Mouse (Mus musculus): Measurements from ENCODE around the gene Hesx1. TPM values are rescaled to one million over a fixed set of nuclear protein-coding genes. Genes with fewer than 3 reads are reported as not detected.

Gene Hesx1
- total and polyA plus RNA-seq, 3 experiments = not detected

DNA sequence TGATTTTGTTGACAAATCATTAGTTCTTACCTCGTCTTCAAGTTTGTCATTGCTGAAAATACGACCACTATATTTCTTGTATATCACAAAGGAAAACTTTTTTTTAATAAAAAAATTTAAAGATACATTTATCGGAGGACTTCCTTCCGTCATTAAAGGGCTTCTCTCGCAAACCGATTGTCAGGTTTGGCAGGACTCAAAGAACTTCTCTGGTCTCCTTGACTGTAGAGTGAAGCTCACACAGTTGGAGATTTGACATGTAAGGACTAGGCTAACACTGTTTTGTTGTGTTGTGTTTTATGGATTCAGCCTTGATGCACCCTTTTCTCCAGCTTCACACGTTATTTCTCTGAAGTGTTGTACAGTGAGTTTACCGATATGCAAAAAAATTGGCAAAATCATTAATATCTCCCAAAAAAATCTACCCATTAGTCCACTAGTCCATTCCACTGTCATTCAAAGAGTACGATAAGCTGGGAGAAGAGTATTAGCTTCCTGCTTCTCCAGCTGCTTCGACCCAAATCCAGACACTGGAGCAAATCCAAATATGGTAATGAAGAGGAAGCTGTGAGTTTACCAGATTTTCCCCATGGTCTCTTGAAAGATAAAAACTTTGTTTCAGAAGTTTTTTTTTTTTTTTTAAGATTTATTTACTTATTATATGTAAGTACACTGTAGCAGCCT, 23.0 kb upstream of the Hesx1 start, which contains the start of gene Appl1:
TSS of gene Appl1 (minus strand) at position 127 of the 684 bp plus-strand sequence.
- TF ChIP-seq GATA1 (IDR thresholded peaks at IDR 0.05; ENCODE audit: borderline replicate concordance, low read length) = no peak
- TF ChIP-seq TAL1 (conservative IDR thresholded peaks at IDR 0.05; ENCODE audit: low read depth, low read length) = no peak
- no peak for TF ChIP-seq CTCF (IDR thresholded peaks at IDR 0.05; ENCODE audit: low read depth, low read length)
- TF ChIP-seq GATA2 (IDR thresholded peaks at IDR 0.05; ENCODE audit: borderline replicate concordance, low read depth, low read length) = no peak
- TF ChIP-seq POLR2AphosphoS5 (IDR thresholded peaks at IDR 0.05; ENCODE audit: insufficient replicate concordance, low read depth, low read length) = no peak
- no peak for ATAC-seq (ENCODE audit: extremely low read depth, insufficient number of reproducible peaks, low FRiP score, poor library complexity, severe bottlenecking)
- no peak for DNase-seq (ENCODE audit: low spot score)

DNA sequence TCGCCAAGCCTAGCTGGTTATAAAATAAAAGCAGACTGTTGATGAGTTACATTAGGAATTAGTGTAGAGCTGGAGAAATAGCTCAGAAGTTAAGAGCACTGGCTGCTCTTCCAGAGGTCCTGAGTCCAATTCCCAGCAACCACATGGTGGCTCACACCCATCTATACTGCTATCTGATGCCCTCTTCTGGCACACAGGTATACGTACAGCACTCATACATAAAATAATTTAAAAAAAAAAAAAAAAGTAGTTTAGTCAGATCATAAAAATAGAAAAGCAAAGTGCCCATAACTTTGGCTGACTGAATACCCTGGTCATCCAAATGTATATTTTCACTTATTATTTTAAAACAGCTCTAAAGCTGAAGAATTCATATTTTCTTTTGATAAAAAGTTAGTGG, 21.1 kb upstream of the Hesx1 start:
- TF ChIP-seq GATA1 (IDR thresholded peaks at IDR 0.05; ENCODE audit: borderline replicate concordance, low read length) (no peak), TAL1 (conservative IDR thresholded peaks at IDR 0.05; ENCODE audit: low read depth, low read length) (no peak), GATA2 (IDR thresholded peaks at IDR 0.05; ENCODE audit: borderline replicate concordance, low read depth, low read length) (no peak), CTCF (IDR thresholded peaks at IDR 0.05; ENCODE audit: low read depth, low read length) (no peak), POLR2AphosphoS5 (IDR thresholded peaks at IDR 0.05; ENCODE audit: insufficient replicate concordance, low read depth, low read length) (no peak)
- no peak for DNase-seq (ENCODE audit: low spot score)
- ATAC-seq (ENCODE audit: extremely low read depth, insufficient number of reproducible peaks, low FRiP score, poor library complexity, severe bottlenecking) = no peak
- Histone ChIP-seq H3K4me1 (ENCODE audit: insufficient read depth, low read depth, low read length) (peaks cover 19% of the 10 kb centered on the region), H3K4me3 (ENCODE audit: low read depth, low read length) (no peak overlapping the region), H3K36me3 (replicated peaks) (no peaks in the 10 kb centered on the region), H3K27me3 (ENCODE audit: insufficient read depth, low read length) (peaks cover 28% of the 10 kb centered on the region), H3K9me3 (replicated peaks) (no peaks in the 10 kb centered on the region)

More for the DNA sequence above, 23.0 kb upstream of the Hesx1 start, which contains the start of gene Appl1:
- H3K4me3 ChIP-seq (ENCODE audit: low read depth, low read length) = peak within 1 kb of the TSS; percentile 87
- H3K27me3 ChIP-seq (ENCODE audit: insufficient read depth, low read length) = peaks cover 32% of the 10 kb centered on the region
- peaks cover 22% of the 10 kb centered on the region for H3K4me1 ChIP-seq (ENCODE audit: insufficient read depth, low read depth, low read length)
- no peaks in the 10 kb centered on the region for H3K9me3 ChIP-seq (replicated peaks)
- H3K36me3 ChIP-seq (replicated peaks) = no peaks in the 10 kb centered on the region

DNA sequence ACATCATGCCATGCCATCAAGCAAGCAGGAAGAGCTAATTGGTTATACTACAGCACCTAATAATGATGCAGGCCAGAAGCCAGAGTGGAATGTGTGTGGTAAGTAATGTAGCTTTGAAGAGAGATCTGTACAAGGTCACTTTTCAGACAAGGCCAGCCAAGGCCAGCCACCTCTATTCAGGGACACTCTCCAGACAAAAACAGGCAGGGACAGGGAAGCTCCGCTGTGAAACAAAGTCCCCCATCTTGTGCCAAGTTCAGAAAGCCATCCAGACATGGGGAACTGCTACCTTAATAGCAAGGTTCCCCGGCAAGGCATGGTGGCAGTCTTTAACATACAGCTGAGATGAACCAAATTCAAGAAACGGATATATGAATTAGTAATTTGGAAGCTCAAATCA, 18.7 kb upstream of the Hesx1 start:
- H3K36me3 ChIP-seq (replicated peaks) = no peaks in the 10 kb centered on the region
- peaks cover 32% of the 10 kb centered on the region for H3K27me3 ChIP-seq (ENCODE audit: insufficient read depth, low read length)
- H3K9me3 ChIP-seq (replicated peaks) = no peaks in the 10 kb centered on the region
- TF ChIP-seq TAL1 (conservative IDR thresholded peaks at IDR 0.05; ENCODE audit: low read depth, low read length) (no peak), POLR2AphosphoS5 (IDR thresholded peaks at IDR 0.05; ENCODE audit: insufficient replicate concordance, low read depth, low read length) (no peak), GATA2 (IDR thresholded peaks at IDR 0.05; ENCODE audit: borderline replicate concordance, low read depth, low read length) (no peak), CTCF (IDR thresholded peaks at IDR 0.05; ENCODE audit: low read depth, low read length) (no peak), GATA1 (IDR thresholded peaks at IDR 0.05; ENCODE audit: borderline replicate concordance, low read length) (no peak)
- no peak overlapping the region for H3K4me3 ChIP-seq (ENCODE audit: low read depth, low read length)
- peaks cover 8% of the 10 kb centered on the region for H3K4me1 ChIP-seq (ENCODE audit: insufficient read depth, low read depth, low read length)
- ATAC-seq (ENCODE audit: extremely low read depth, insufficient number of reproducible peaks, low FRiP score, poor library complexity, severe bottlenecking) (no peak), DNase-seq (ENCODE audit: low spot score) (no peak)

DNA sequence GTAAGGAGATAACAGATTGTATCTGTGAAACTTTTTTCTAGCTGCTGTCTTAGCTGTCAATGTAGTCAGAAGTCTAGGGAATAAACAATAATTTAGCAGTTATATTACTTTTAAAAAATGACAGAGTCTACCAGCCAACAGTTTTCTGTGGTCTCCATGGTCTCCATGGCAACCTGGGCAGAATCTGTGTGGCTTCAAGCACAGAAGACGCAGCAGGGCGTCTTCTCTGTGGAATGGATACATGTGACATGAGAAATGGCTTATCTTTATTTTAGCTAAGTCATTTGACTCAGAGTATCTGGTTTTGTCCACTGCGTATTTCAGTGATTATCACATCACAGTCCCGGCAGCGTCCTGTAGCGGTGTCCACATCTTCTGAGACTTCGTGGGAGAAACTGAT, 18.0 kb upstream of the Hesx1 start:
- no peak overlapping the region for H3K4me3 ChIP-seq (ENCODE audit: low read depth, low read length)
- no peaks in the 10 kb centered on the region for H3K36me3 ChIP-seq (replicated peaks)
- peaks cover 2% of the 10 kb centered on the region; the same call in 1 of the 2 replicates for H3K4me1 ChIP-seq (ENCODE audit: insufficient read depth, low read depth, low read length)
- H3K27me3 ChIP-seq (ENCODE audit: insufficient read depth, low read length) = peaks cover 37% of the 10 kb centered on the region
- DNase-seq (ENCODE audit: low spot score) = no peak
- no peak for TF ChIP-seq TAL1 (conservative IDR thresholded peaks at IDR 0.05; ENCODE audit: low read depth, low read length)
- ATAC-seq (ENCODE audit: extremely low read depth, insufficient number of reproducible peaks, low FRiP score, poor library complexity, severe bottlenecking) = no peak
- H3K9me3 ChIP-seq (replicated peaks) = no peaks in the 10 kb centered on the region

DNA sequence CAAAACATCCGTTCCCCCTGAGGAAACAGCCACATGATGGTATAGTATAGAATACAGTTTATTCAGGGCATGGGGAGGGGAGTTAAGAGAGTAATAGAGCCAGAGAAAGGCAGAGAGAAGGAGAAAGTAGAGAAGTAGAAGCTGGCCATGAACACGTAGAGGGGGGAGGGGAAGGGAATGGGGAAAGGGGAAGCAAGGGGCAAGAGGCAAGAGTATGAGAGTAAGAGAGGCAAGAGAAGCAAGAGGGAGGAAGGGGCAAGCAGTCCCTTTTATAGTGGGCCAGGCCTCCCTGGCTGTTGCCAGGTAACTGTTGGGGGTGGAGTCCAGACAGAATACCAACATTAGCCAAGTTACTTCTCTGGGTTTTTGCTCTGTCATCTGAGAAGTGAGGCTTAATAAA, 16.7 kb upstream of the Hesx1 start:
- Histone ChIP-seq H3K4me1 (ENCODE audit: insufficient read depth, low read depth, low read length) (no peaks in the 10 kb centered on the region), H3K9me3 (replicated peaks) (no peaks in the 10 kb centered on the region), H3K36me3 (replicated peaks) (no peaks in the 10 kb centered on the region), H3K27me3 (ENCODE audit: insufficient read depth, low read length) (peaks cover 30% of the 10 kb centered on the region), H3K4me3 (ENCODE audit: low read depth, low read length) (no peak overlapping the region)
- no peak for DNase-seq (ENCODE audit: low spot score)
- no peak for ATAC-seq (ENCODE audit: extremely low read depth, insufficient number of reproducible peaks, low FRiP score, poor library complexity, severe bottlenecking)
- TF ChIP-seq POLR2AphosphoS5 (IDR thresholded peaks at IDR 0.05; ENCODE audit: insufficient replicate concordance, low read depth, low read length) = no peak
- no peak for TF ChIP-seq GATA1 (IDR thresholded peaks at IDR 0.05; ENCODE audit: borderline replicate concordance, low read length)

DNA sequence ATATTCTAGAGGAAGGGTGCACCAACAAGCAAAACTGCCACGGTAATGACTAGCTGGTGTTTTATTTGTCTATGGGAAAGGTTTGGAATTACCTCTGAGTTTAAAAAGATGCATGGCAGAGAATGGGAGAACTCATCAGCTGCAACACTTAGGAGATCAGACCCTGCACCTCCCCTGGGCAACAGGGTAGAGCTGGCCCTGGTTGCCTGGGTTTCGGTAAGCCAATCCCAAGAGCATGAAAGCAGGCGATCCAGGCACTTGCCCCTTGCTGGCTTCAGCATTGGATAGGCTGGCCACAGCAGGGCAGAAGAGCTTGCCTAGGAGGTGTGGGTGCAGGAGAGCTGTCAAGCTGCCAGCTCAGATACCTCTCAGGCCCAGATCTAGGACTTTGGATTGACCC, 14.4 kb upstream of the Hesx1 start:
- no peak for DNase-seq (ENCODE audit: low spot score)

More for the DNA sequence above, 14.4 kb upstream of the Hesx1 start:
- H3K27me3 ChIP-seq (ENCODE audit: insufficient read depth, low read length) = peaks cover 24% of the 10 kb centered on the region
- TF ChIP-seq GATA1 (IDR thresholded peaks at IDR 0.05; ENCODE audit: borderline replicate concordance, low read length) (no peak), GATA2 (IDR thresholded peaks at IDR 0.05; ENCODE audit: borderline replicate concordance, low read depth, low read length) (no peak), POLR2AphosphoS5 (IDR thresholded peaks at IDR 0.05; ENCODE audit: insufficient replicate concordance, low read depth, low read length) (no peak), CTCF (IDR thresholded peaks at IDR 0.05; ENCODE audit: low read depth, low read length) (no peak), TAL1 (conservative IDR thresholded peaks at IDR 0.05; ENCODE audit: low read depth, low read length) (no peak)
- no peak for ATAC-seq (ENCODE audit: extremely low read depth, insufficient number of reproducible peaks, low FRiP score, poor library complexity, severe bottlenecking)
- no peaks in the 10 kb centered on the region for H3K4me1 ChIP-seq (ENCODE audit: insufficient read depth, low read depth, low read length)
- no peak overlapping the region for H3K4me3 ChIP-seq (ENCODE audit: low read depth, low read length)
- H3K36me3 ChIP-seq (replicated peaks) = no peaks in the 10 kb centered on the region
- H3K9me3 ChIP-seq (replicated peaks) = no peaks in the 10 kb centered on the region
